ENCODE assay signal across 20 mouse cellular contexts in genomic region chr7:117672121-117672591, GRCm38 (mm10).
DNase-seq lines count a peak whose midpoint lies in the region; ATAC-seq and TF ChIP-seq lines count a peak whose summit lies in the region.
"Had no signal": no experiment of that assay in that cellular context is flagged by ENCODE, and none has a peak within 500 bp of the region (broad histone marks: within the 10 kb centered on the region; RNA-seq: fewer than 3 reads in every experiment).

No protein-coding gene starts in this region.

- DNase-seq in layer of hippocampus, adult 2 months (ENCODE audit: low spot score in 2 of 2) = peak; percentile 47 to 70
- no peak for DNase-seq in layer of hippocampus, adult 9-10 months (ENCODE audit: low spot score)
- DNase-seq in frontal cortex, adult 2 months (ENCODE audit: extremely low spot score in 1 of 2, low spot score in 1 of 2) = peak; percentile 86 to 90
- peak; percentile 70 to 82 for DNase-seq in left cerebral cortex, adult 9 months (ENCODE audit: low spot score in 2 of 2)
- peak; percentile 75 to 85 for DNase-seq in right cerebral cortex, postnatal 36 days (ENCODE audit: low spot score in 2 of 2)
- DNase-seq in adrenal gland, adult 18-20 months (ENCODE audit: low spot score in 2 of 2) = no peak
- DNase-seq in adrenal gland, postnatal 36 days = no peak
- DNase-seq: cerebellum, adult 9-11 months; embryo, embryonic 11 days; gastrocnemius, adult 2 months; heart, adult 18-20 months; kidney, adult 2 months; kidney, postnatal 25 days; thymus, postnatal 25 days had no signal

- H3K9ac ChIP-seq in intestine, embryonic 15.5 days = no peak overlapping the region
- H3K9ac ChIP-seq: hindbrain, embryonic 15.5 days; limb, embryonic 12.5 days; liver, embryonic 15.5 days; midbrain, embryonic 15.5 days had no signal

- no peaks in the 10 kb centered on the region for H3K36me3 ChIP-seq in intestine, embryonic 15.5 days
- H3K36me3 ChIP-seq: limb, embryonic 12.5 days; liver, embryonic 15.5 days; midbrain, embryonic 15.5 days had no signal

- H3K27me3 ChIP-seq in intestine, embryonic 15.5 days (replicated peaks) = no peaks in the 10 kb centered on the region
- H3K27me3 ChIP-seq: hindbrain, embryonic 15.5 days; limb, embryonic 12.5 days; liver, embryonic 15.5 days; midbrain, embryonic 15.5 days had no signal

- ATAC-seq in intestine, embryonic 15.5 days = no peak
- ATAC-seq: midbrain, embryonic 15.5 days had no signal

- no peak overlapping the region for H3K4me3 ChIP-seq in layer of hippocampus, adult 2 months
- no peak overlapping the region for H3K4me3 ChIP-seq in intestine, embryonic 15.5 days (replicated peaks)
- H3K4me3 ChIP-seq: gastrocnemius, adult 2 months; hindbrain, embryonic 15.5 days; limb, embryonic 12.5 days; liver, embryonic 15.5 days; midbrain, embryonic 15.5 days had no signal

- no peaks in the 10 kb centered on the region for H3K4me1 ChIP-seq in intestine, embryonic 15.5 days (replicated peaks)
- H3K4me1 ChIP-seq: hindbrain, embryonic 15.5 days; limb, embryonic 12.5 days; liver, embryonic 15.5 days; midbrain, embryonic 15.5 days had no signal

- no peaks in the 10 kb centered on the region for H3K9me3 ChIP-seq in intestine, embryonic 15.5 days
- H3K9me3 ChIP-seq: hindbrain, embryonic 15.5 days; limb, embryonic 12.5 days; liver, embryonic 15.5 days; midbrain, embryonic 15.5 days had no signal

- no peak overlapping the region for H3K4me2 ChIP-seq in intestine, embryonic 15.5 days (replicated peaks)
- H3K4me2 ChIP-seq: hindbrain, embryonic 15.5 days; limb, embryonic 12.5 days; liver, embryonic 15.5 days; midbrain, embryonic 15.5 days had no signal

- TF ChIP-seq CTCF in layer of hippocampus, adult 2 months (conservative IDR thresholded peaks at IDR 0.05) = no peak

- WGBS in intestine, embryonic 15.5 days = 89% methylated on average over 7 of the region's 7 CpGs

- peak overlapping the region; percentile 57 for H3K27ac ChIP-seq in layer of hippocampus, adult 2 months
- no peak overlapping the region for H3K27ac ChIP-seq in intestine, embryonic 15.5 days
- H3K27ac ChIP-seq: gastrocnemius, adult 2 months; hindbrain, embryonic 15.5 days; limb, embryonic 12.5 days; liver, embryonic 15.5 days; macrophage; midbrain, embryonic 15.5 days had no signal

Comparison
In these comparisons a context has a peak if more than half of its experiments do, and no peak if none do; other contexts are left out.
1. DNase-seq: peak in layer of hippocampus, adult 2 months (2 of 2), frontal cortex, adult 2 months (2 of 2), left cerebral cortex, adult 9 months (2 of 2) and right cerebral cortex, postnatal 36 days (2 of 2); none in layer of hippocampus, adult 9-10 months (single experiment), adrenal gland, adult 18-20 months (0 of 2) and adrenal gland, postnatal 36 days (0 of 2).